Comparison of ENCODE assay signal across 8 mouse cellular contexts in genomic region chr4:86911576-86912341, GRCm38 (mm10). TPM values are rescaled to one million over a fixed set of nuclear protein-coding genes. Genes with fewer than 3 reads are reported as not detected.
A peak's percentile ranks its signal among the peaks of the same experiment; 100 is the strongest.
DNase-seq lines count a peak whose midpoint lies in the region; ATAC-seq and TF ChIP-seq lines count a peak whose summit lies in the region.
"Had no signal": no experiment of that assay in that cellular context is flagged by ENCODE, and none has a peak within 500 bp of the region (broad histone marks: within the 10 kb centered on the region; RNA-seq: fewer than 3 reads in every experiment).

No protein-coding gene starts in this region.

- H3K4me3 ChIP-seq in lung, embryonic 15.5 days: no peak overlapping the region
- H3K4me3 ChIP-seq in lung, postnatal 0 days (ENCODE audit: low read depth, low read length): no peak overlapping the region
- H3K4me3 ChIP-seq in neural tube, embryonic 14.5 days (ENCODE audit: low read depth, low read length): no peak overlapping the region

- TF ChIP-seq EP300 in lung, postnatal 0 days (IDR thresholded peaks at IDR 0.05): no peak

- intact Hi-C loops in heart, postnatal 14 days (cut with DNase I): no loop called here

- H3K4me2 ChIP-seq in lung, embryonic 15.5 days: peak overlapping the region; percentile 22; the same call in 1 of the 2 replicates
- H3K4me2 ChIP-seq in lung, postnatal 0 days (replicated peaks; ENCODE audit: low read depth, low read length): no peak overlapping the region
- no peak overlapping the region for H3K4me2 ChIP-seq in neural tube, embryonic 14.5 days (ENCODE audit: low read depth, low read length)

- H3K4me1 ChIP-seq in lung, embryonic 15.5 days: peaks cover 6% of the 10 kb centered on the region; the same call in 1 of the 2 replicates
- no peaks in the 10 kb centered on the region for H3K4me1 ChIP-seq in lung, postnatal 0 days (ENCODE audit: insufficient read depth, low read depth, low read length)
- H3K4me1 ChIP-seq in neural tube, embryonic 14.5 days (ENCODE audit: control insufficient read depth, insufficient read depth, low read length): 0 out of 2 replicates have a peak, but pooled peaks cover 3% of the 10 kb centered on the region

- DNase-seq in lung, postnatal 0 days (ENCODE audit: low spot score): no peak
- peak; percentile 63 for DNase-seq in embryo, embryonic 11 days
- peak; percentile 15 to 22 for DNase-seq in heart, postnatal 14 days
- no peak for DNase-seq in ovary, postnatal 36 days (ENCODE audit: low spot score)
- DNase-seq in cerebellum, adult 9-10 months: no peak
- DNase-seq: right cerebral cortex, postnatal 25 days had no signal

- H3K27ac ChIP-seq in lung, embryonic 15.5 days: no peak overlapping the region
- no peak overlapping the region for H3K27ac ChIP-seq in lung, postnatal 0 days (ENCODE audit: low read length)
- no peak overlapping the region for H3K27ac ChIP-seq in neural tube, embryonic 14.5 days (ENCODE audit: low read depth, low read length)

- H3K9ac ChIP-seq in lung, embryonic 15.5 days: no peak overlapping the region
- H3K9ac ChIP-seq in lung, postnatal 0 days (replicated peaks; ENCODE audit: low read depth): no peak overlapping the region
- no peak overlapping the region for H3K9ac ChIP-seq in neural tube, embryonic 14.5 days (replicated peaks; ENCODE audit: low read depth, low read length)

- H3K36me3 ChIP-seq in lung, embryonic 15.5 days: no peaks in the 10 kb centered on the region
- H3K36me3 ChIP-seq in lung, postnatal 0 days (ENCODE audit: insufficient read depth, low read length): no peaks in the 10 kb centered on the region; the same call in 1 of the 2 replicates
- H3K36me3 ChIP-seq in neural tube, embryonic 14.5 days (ENCODE audit: control insufficient read depth, insufficient read depth, low read length): no peaks in the 10 kb centered on the region

- H3K27me3 ChIP-seq in lung, embryonic 15.5 days: no peaks in the 10 kb centered on the region
- H3K27me3 ChIP-seq in lung, postnatal 0 days (replicated peaks; ENCODE audit: insufficient read depth, low read length): no peaks in the 10 kb centered on the region
- no peaks in the 10 kb centered on the region for H3K27me3 ChIP-seq in neural tube, embryonic 14.5 days (ENCODE audit: control insufficient read depth, insufficient read depth, low read length)

- no peaks in the 10 kb centered on the region for H3K9me3 ChIP-seq in lung, embryonic 15.5 days
- no peaks in the 10 kb centered on the region for H3K9me3 ChIP-seq in lung, postnatal 0 days (ENCODE audit: low read length)
- no peaks in the 10 kb centered on the region for H3K9me3 ChIP-seq in neural tube, embryonic 14.5 days (ENCODE audit: control insufficient read depth, low read length)

- 34% methylated on average over 18 of the region's 18 CpGs for WGBS in lung, embryonic 15.5 days
- 29% methylated on average over 18 of the region's 18 CpGs for WGBS in lung, postnatal 0 days
- WGBS in neural tube, embryonic 14.5 days: 16% methylated on average over 18 of the region's 18 CpGs

- ATAC-seq in lung, embryonic 15.5 days (ENCODE audit: borderline replicate concordance, extremely low read depth, low FRiP score, low TSS enrichment): no peak
- ATAC-seq in lung, postnatal 0 days: no peak
- ATAC-seq in neural tube, embryonic 14.5 days (ENCODE audit: low read depth): peak; percentile 38

- TF ChIP-seq CTCF in lung, postnatal 0 days (IDR thresholded peaks at IDR 0.05): no peak

RNA-seq across cellular contexts. Expression of gene Acer2, which starts 37.6 kb away (rescaled TPM):
- polyA plus RNA-seq in lung, embryonic 15.5 days (2015; fragmentation: Nextera tagmentation; extraction: Ambion mirVana): 31.0 and 31.8 TPM in 2 replicates
- 53.8 and 92.9 TPM in 2 replicates for polyA plus RNA-seq in lung, postnatal 0 days (2015; fragmentation: Nextera tagmentation; extraction: Ambion mirVana)
- total RNA-seq in heart, postnatal 14 days (2021): 10 to 100 TPM; 21.4 to 26.9 TPM
- 23.3 and 23.5 TPM in 2 replicates for polyA plus RNA-seq in neural tube, embryonic 14.5 days (2014; fragmentation: Nextera tagmentation; extraction: Ambion mirVana)

RNA-seq across cellular contexts. Expression of gene Rps6, which starts 54.5 kb away (rescaled TPM):
- 689 and 797 TPM in 2 replicates for polyA plus RNA-seq in lung, embryonic 15.5 days (2015; fragmentation: Nextera tagmentation; extraction: Ambion mirVana)
- polyA plus RNA-seq in lung, postnatal 0 days (2015; fragmentation: Nextera tagmentation; extraction: Ambion mirVana): 491 and 498 TPM in 2 replicates
- total RNA-seq in heart, postnatal 14 days (2021): 100 to 1,000 TPM; 454 to 481 TPM
- polyA plus RNA-seq in neural tube, embryonic 14.5 days (2014; fragmentation: Nextera tagmentation; extraction: Ambion mirVana): 373 and 376 TPM in 2 replicates

Comparison
In these comparisons a context has a peak if more than half of its experiments do, and no peak if none do; other contexts are left out.
1. DNase-seq: peak in embryo, embryonic 11 days (single experiment) and heart, postnatal 14 days (2 of 2); none in lung, postnatal 0 days (single experiment), ovary, postnatal 36 days (single experiment) and cerebellum, adult 9-10 months (single experiment).